Mouse (Mus musculus) kidney, adult 2 months (tissue): ENCODE data around the gene Thumpd2.

Experiments used
- CTCF ChIP-seq: fragments of 200-500 bp; conservative IDR thresholded peaks from 2 replicates; pipeline ENCODE4 v1.5.1; 2011; ENCODE audit warnings: low read depth, mild to moderate bottlenecking, control low read depth, low read length, moderate library complexity, mixed read lengths; ENCODE audit not compliant: insufficient read depth, insufficient read length
- POLR2A ChIP-seq: fragments of 200-500 bp; IDR thresholded peaks from one replicate; pipeline ENCODE4 v1.6.1; 2011; ENCODE audit warnings: low read depth, low read length, control low read depth

GRCm38 (mm10) chr17:81092794-81093193 is 27.9 kb upstream of the Thumpd2 start:
- TF ChIP-seq CTCF (no peak), POLR2A (no peak)
